ENCODE assay signal across 8 mouse cellular contexts in the genomic region with DNA sequence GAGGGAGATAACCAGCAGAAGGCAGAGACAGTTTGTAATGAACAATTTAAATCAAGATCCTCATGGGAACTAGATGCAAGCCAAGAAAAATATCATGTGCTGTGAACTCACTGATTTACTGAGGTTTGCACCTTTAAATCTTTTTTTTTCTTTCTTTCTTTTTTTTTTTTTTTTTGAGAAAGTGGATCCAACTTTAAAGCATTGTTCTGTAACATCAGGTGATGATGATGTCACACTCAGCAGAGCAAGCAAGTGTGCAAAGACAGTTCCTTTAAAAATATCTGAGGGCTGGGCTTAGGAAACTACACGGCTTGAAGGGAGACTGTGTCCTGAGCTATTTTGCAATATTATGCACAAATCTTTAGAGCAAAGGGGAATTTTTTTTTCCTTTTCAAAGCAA.
A peak's percentile ranks its signal among the peaks of the same experiment; 100 is the strongest.
DNase-seq lines count a peak whose midpoint lies in the region; ATAC-seq and TF ChIP-seq lines count a peak whose summit lies in the region.

No protein-coding gene starts in this region.

- no peaks in the 10 kb centered on the region for H3K36me3 ChIP-seq in kidney, embryonic 15.5 days
- no peaks in the 10 kb centered on the region for H3K36me3 ChIP-seq in embryonic facial prominence, embryonic 12.5 days
- no peaks in the 10 kb centered on the region for H3K36me3 ChIP-seq in hindbrain, embryonic 13.5 days
- H3K36me3 ChIP-seq in myocyte (ENCODE audit: control insufficient read depth, insufficient read depth), result no peaks in the 10 kb centered on the region

- peak overlapping the region; percentile 81; the same call in 1 of the 2 replicates for H3K27ac ChIP-seq in kidney, embryonic 15.5 days
- peak overlapping the region; percentile 72; the same call in 1 of the 2 replicates for H3K27ac ChIP-seq in embryonic facial prominence, embryonic 12.5 days
- H3K27ac ChIP-seq in hindbrain, embryonic 13.5 days, result peak overlapping the region; percentile 58

- ATAC-seq in kidney, embryonic 15.5 days (replicated peaks; ENCODE audit: low FRiP score), result no peak
- ATAC-seq in embryonic facial prominence, embryonic 12.5 days (ENCODE audit: insufficient number of reproducible peaks, insufficient read depth, low FRiP score, low TSS enrichment), result no peak
- no peak for ATAC-seq in hindbrain, embryonic 13.5 days (ENCODE audit: low FRiP score)

- no peak for TF ChIP-seq POLR2A in myocyte (IDR thresholded peaks at IDR 0.05; ENCODE audit: insufficient read length, low read depth)

- H3K9me3 ChIP-seq in kidney, embryonic 15.5 days (replicated peaks), result no peaks in the 10 kb centered on the region
- H3K9me3 ChIP-seq in embryonic facial prominence, embryonic 12.5 days, result no peaks in the 10 kb centered on the region
- no peaks in the 10 kb centered on the region for H3K9me3 ChIP-seq in hindbrain, embryonic 13.5 days

- H3K79me2 ChIP-seq in myocyte (ENCODE audit: control insufficient read depth, insufficient read depth), result no peaks in the 10 kb centered on the region

- no peak overlapping the region for H3ac ChIP-seq in myocyte (ENCODE audit: control insufficient read depth, insufficient read length)

- no peaks in the 10 kb centered on the region for H3K27me3 ChIP-seq in kidney, embryonic 15.5 days
- H3K27me3 ChIP-seq in embryonic facial prominence, embryonic 12.5 days, result no peaks in the 10 kb centered on the region
- no peaks in the 10 kb centered on the region for H3K27me3 ChIP-seq in hindbrain, embryonic 13.5 days
- H3K27me3 ChIP-seq in myocyte (ENCODE audit: control insufficient read depth, insufficient read depth, insufficient read length), result no peaks in the 10 kb centered on the region

- no peak for DNase-seq in kidney, adult 9 months
- no peak for DNase-seq in ovary, adult 18-20 months (ENCODE audit: low spot score)
- no peak for DNase-seq in left cerebral cortex, adult 18-20 months (ENCODE audit: low spot score in 2 of 2)
- no peak for DNase-seq in gastrocnemius, postnatal 10 days

- peak overlapping the region; percentile 19 for H3K4me3 ChIP-seq in kidney, embryonic 15.5 days (replicated peaks)
- peak overlapping the region; percentile 15; the same call in 1 of the 2 replicates for H3K4me3 ChIP-seq in embryonic facial prominence, embryonic 12.5 days
- peak overlapping the region; percentile 34 for H3K4me3 ChIP-seq in hindbrain, embryonic 13.5 days
- no peak overlapping the region for H3K4me3 ChIP-seq in myocyte

- H3K4me1 ChIP-seq in kidney, embryonic 15.5 days, result peaks cover 23% of the 10 kb centered on the region
- peaks cover 36% of the 10 kb centered on the region for H3K4me1 ChIP-seq in embryonic facial prominence, embryonic 12.5 days
- H3K4me1 ChIP-seq in hindbrain, embryonic 13.5 days (replicated peaks), result peaks cover 41% of the 10 kb centered on the region

- peak overlapping the region; percentile 45 for H3K4me2 ChIP-seq in kidney, embryonic 15.5 days
- peak overlapping the region; percentile 35 for H3K4me2 ChIP-seq in embryonic facial prominence, embryonic 12.5 days (replicated peaks)
- peak overlapping the region; percentile 50 for H3K4me2 ChIP-seq in hindbrain, embryonic 13.5 days
- peak overlapping the region; percentile 45 for H3K4me2 ChIP-seq in myocyte (ENCODE audit: low read depth)

- 12% methylated on average over 1 of the region's 1 CpGs for WGBS in kidney, embryonic 15.5 days
- 16% methylated on average over 1 of the region's 1 CpGs for WGBS in embryonic facial prominence, embryonic 12.5 days
- 4% methylated on average over 1 of the region's 1 CpGs for WGBS in hindbrain, embryonic 13.5 days

- H3K9ac ChIP-seq in kidney, embryonic 15.5 days, result no peak overlapping the region
- no peak overlapping the region for H3K9ac ChIP-seq in embryonic facial prominence, embryonic 12.5 days
- peak overlapping the region; percentile 56 for H3K9ac ChIP-seq in hindbrain, embryonic 13.5 days

TF ChIP-seq in myocyte, 11 proteins besides CTCF, POLR2A, EP300 and RAD21:
- TF ChIP-seq SRF (IDR thresholded peaks at IDR 0.05; ENCODE audit: control insufficient read depth, insufficient read length, low read depth) (no peak), TCF12 (IDR thresholded peaks at IDR 0.05; ENCODE audit: insufficient read depth, poor library complexity, severe bottlenecking) (no peak), REST (IDR thresholded peaks at IDR 0.05; ENCODE audit: insufficient read depth, insufficient read length) (no peak), CEBPB (IDR thresholded peaks at IDR 0.05; ENCODE audit: insufficient read depth, poor library complexity, severe bottlenecking) (no peak), USF1 (IDR thresholded peaks at IDR 0.05; ENCODE audit: low read depth) (no peak), E2F4 (IDR thresholded peaks at IDR 0.05; ENCODE audit: insufficient read depth) (no peak), MYOG (IDR thresholded peaks at IDR 0.05; ENCODE audit: control insufficient read depth in 1 of 3, insufficient read depth in 1 of 3, insufficient read length in 2 of 3, low read depth in 2 of 3) (no peak), MYOD1 (IDR thresholded peaks at IDR 0.05; ENCODE audit: control insufficient read depth in 1 of 3, insufficient read length in 2 of 3, low read depth in 2 of 3) (no peak), POLR2AphosphoS2 (IDR thresholded peaks at IDR 0.05; ENCODE audit: insufficient read length, low read depth) (no peak)
